Mouse (Mus musculus) urinary bladder, postnatal 36 days (tissue): Measurements from ENCODE around the gene Cacna1e.

Experiments
- DNase-seq, 2 experiments: peaks; one replicate each; pipeline ENCODE4 v3.0.0; 2022; ENCODE audit warnings: low spot score in 2 of 2, mixed read lengths in 1 of 2

Gene Cacna1e

GRCm38 (mm10) chr1:154409051-154409450 is 475.2 kb downstream of the Cacna1e start:
- no peak for DNase-seq

GRCm38 (mm10) chr1:154391979-154392378 is 492.3 kb downstream of the Cacna1e start:
- no peak for DNase-seq
